Mouse (Mus musculus) forebrain, embryonic 14.5 days (tissue): ENCODE results near the gene Pdxdc1. TPM values are rescaled to one million over a fixed set of nuclear protein-coding genes. Genes with fewer than 3 reads are reported as not detected.

Experiments
- ATAC-seq: fragments of 200-750 bp; cut with Nextera tagmentation; 2 replicates; pipeline ENCODE4 v1.8.0; 2017; ENCODE audit warnings: mild to moderate bottlenecking, moderate library complexity
- DNase-seq: peaks from one replicate; pipeline ENCODE4 v3.0.0-alpha.2; 2015; ENCODE audit warnings: low spot score
- H3K27ac ChIP-seq: fragments of 300-500 bp; sonication (generic); 2 replicates; pipeline ENCODE4 v1.5.1; 2014; ENCODE audit warnings: low read depth, mild to moderate bottlenecking, control low read depth, low read length, moderate library complexity
- H3K27me3 ChIP-seq: fragments of 300-500 bp; sonication (generic); replicated peaks from 2 replicates; pipeline ENCODE4 v1.6.1; 2014; ENCODE audit warnings: low read length, control low read depth, mixed read lengths; ENCODE audit not compliant: control insufficient read depth, insufficient read depth
- H3K36me3 ChIP-seq: fragments of 300-500 bp; sonication (generic); 2 replicates; pipeline ENCODE4 v1.6.1; 2014; ENCODE audit warnings: low read length, control low read depth; ENCODE audit not compliant: control insufficient read depth, insufficient read depth
- H3K4me1 ChIP-seq: fragments of 300-500 bp; sonication (generic); 2 replicates; pipeline ENCODE4 v1.6.1; 2014; ENCODE audit warnings: antibody characterized with exemption, low read length, control low read depth; ENCODE audit not compliant: control insufficient read depth, insufficient read depth
- H3K4me2 ChIP-seq: fragments of 300-500 bp; sonication (generic); 2 replicates; pipeline ENCODE4 v1.6.1; 2014; ENCODE audit warnings: mild to moderate bottlenecking, control low read depth, low read length
- H3K4me3 ChIP-seq: fragments of 300-500 bp; sonication (generic); 2 replicates; pipeline ENCODE4 v1.5.1; 2014; ENCODE audit warnings: low read depth, low read length, control low read depth
- H3K9ac ChIP-seq: fragments of 300-500 bp; sonication (generic); 2 replicates; pipeline ENCODE4 v1.6.1; 2014; ENCODE audit warnings: mild to moderate bottlenecking, low read length, control low read depth, moderate library complexity
- H3K9me3 ChIP-seq: fragments of 300-500 bp; sonication (generic); replicated peaks from 2 replicates; pipeline ENCODE4 v1.6.1; 2016; ENCODE audit warnings: low read length, control low read depth, mixed read lengths; ENCODE audit not compliant: control insufficient read depth
- WGBS: fragments of 180-500 bp; shearing (Covaris S2); extraction: QIAGEN DNeasy Blood & Tissue Kit; methylation state at CpG from one replicate; pipeline ENCODE4 v1.1.7; 2014; 5-methylcytosine and 5-hydroxymethylcytosine counted together
- polyA plus RNA-seq: library from polyadenylated mRNA; unstranded; fragments of >200 nt; fragmentation: Nextera tagmentation; extraction: Ambion mirVana; gene quantifications from 2 replicates; pipeline ENCODE4 v1.2.1, GENCODE M21; 2014

Pdxdc1 gene
- polyA plus RNA-seq, 1 experiment from 2014 or later = 62.2 TPM

- no peak for DNase-seq
- Histone ChIP-seq H3K4me2 (no peak overlapping the region), H3K27ac (no peak overlapping the region), H3K9ac (no peak overlapping the region), H3K9me3 (no peaks in the 10 kb centered on the region), H3K36me3 (peaks cover 79% of the 10 kb centered on the region), H3K4me1 (no peaks in the 10 kb centered on the region), H3K27me3 (no peaks in the 10 kb centered on the region), H3K4me3 (no peak overlapping the region)
- whole genome bisulfite sequencing = 92% methylated on average over 7 of the region's 7 CpGs
- no peak for ATAC-seq
Observed at GRCm38 (mm10) chr16:13840056-13840455, 62.9 kb downstream of the Pdxdc1 start.

GRCm38 (mm10) chr16:13834382-13834781 is 68.5 kb downstream of the Pdxdc1 start:
- no peaks in the 10 kb centered on the region for H3K9me3 ChIP-seq
- 95% methylated on average over 5 of the region's 5 CpGs for WGBS
- no peak overlapping the region for H3K9ac ChIP-seq
- no peak for DNase-seq
- no peak overlapping the region for H3K4me2 ChIP-seq
- H3K4me1 ChIP-seq = no peaks in the 10 kb centered on the region
- H3K4me3 ChIP-seq = no peak overlapping the region
- H3K36me3 ChIP-seq = peaks cover 97% of the 10 kb centered on the region
- no peaks in the 10 kb centered on the region for H3K27me3 ChIP-seq
- H3K27ac ChIP-seq = no peak overlapping the region
- ATAC-seq = no peak

- peaks cover 97% of the 10 kb centered on the region for H3K36me3 ChIP-seq
- H3K9me3 ChIP-seq = no peaks in the 10 kb centered on the region
- H3K9ac ChIP-seq = no peak overlapping the region
- no peak overlapping the region for H3K27ac ChIP-seq
- H3K27me3 ChIP-seq = no peaks in the 10 kb centered on the region
- 88% methylated on average over 5 of the region's 5 CpGs for whole genome bisulfite sequencing
- ATAC-seq (no peak), DNase-seq (no peak)
- H3K4me1 ChIP-seq = no peaks in the 10 kb centered on the region
- no peak overlapping the region for H3K4me2 ChIP-seq
- H3K4me3 ChIP-seq = no peak overlapping the region
Observed at GRCm38 (mm10) chr16:13831606-13832005, 71.3 kb downstream of the Pdxdc1 start.

- Histone ChIP-seq H3K27me3 (no peaks in the 10 kb centered on the region), H3K4me2 (no peak overlapping the region), H3K27ac (no peak overlapping the region), H3K4me3 (no peak overlapping the region), H3K9me3 (no peaks in the 10 kb centered on the region), H3K4me1 (no peaks in the 10 kb centered on the region), H3K9ac (no peak overlapping the region), H3K36me3 (peaks cover 85% of the 10 kb centered on the region)
- WGBS = 90% methylated on average over 10 of the region's 10 CpGs
- DNase-seq (no peak), ATAC-seq (no peak)
Observed at GRCm38 (mm10) chr16:13830444-13830843, 72.5 kb downstream of the Pdxdc1 start.

DNA sequence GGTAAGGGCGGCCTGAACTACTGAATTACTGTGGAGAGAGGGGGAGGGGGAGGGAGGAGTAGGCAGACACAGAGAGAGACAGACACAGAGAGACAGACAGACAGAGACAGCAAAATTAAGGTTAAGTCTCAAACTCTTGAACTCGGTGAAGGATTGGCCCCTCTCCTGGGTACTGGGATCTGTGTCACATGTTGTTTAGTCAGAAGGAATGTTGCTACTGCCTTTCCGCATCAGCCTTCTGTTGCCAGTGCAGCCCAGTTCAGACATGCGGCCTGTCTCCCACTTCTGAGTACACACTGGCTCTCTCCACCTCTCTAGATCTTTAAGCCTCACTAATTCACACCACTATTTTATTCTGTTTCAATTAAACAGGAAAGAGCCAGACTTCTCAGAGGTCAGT is 76.4 kb downstream of the Pdxdc1 start:
- Histone ChIP-seq H3K9ac (no peak overlapping the region), H3K4me1 (no peaks in the 10 kb centered on the region), H3K9me3 (no peaks in the 10 kb centered on the region), H3K4me2 (no peak overlapping the region), H3K27me3 (no peaks in the 10 kb centered on the region), H3K27ac (no peak overlapping the region), H3K36me3 (peaks cover 47% of the 10 kb centered on the region), H3K4me3 (no peak overlapping the region)
- ATAC-seq = no peak
- WGBS = 88% methylated on average over 4 of the region's 4 CpGs
- no peak for DNase-seq

DNA sequence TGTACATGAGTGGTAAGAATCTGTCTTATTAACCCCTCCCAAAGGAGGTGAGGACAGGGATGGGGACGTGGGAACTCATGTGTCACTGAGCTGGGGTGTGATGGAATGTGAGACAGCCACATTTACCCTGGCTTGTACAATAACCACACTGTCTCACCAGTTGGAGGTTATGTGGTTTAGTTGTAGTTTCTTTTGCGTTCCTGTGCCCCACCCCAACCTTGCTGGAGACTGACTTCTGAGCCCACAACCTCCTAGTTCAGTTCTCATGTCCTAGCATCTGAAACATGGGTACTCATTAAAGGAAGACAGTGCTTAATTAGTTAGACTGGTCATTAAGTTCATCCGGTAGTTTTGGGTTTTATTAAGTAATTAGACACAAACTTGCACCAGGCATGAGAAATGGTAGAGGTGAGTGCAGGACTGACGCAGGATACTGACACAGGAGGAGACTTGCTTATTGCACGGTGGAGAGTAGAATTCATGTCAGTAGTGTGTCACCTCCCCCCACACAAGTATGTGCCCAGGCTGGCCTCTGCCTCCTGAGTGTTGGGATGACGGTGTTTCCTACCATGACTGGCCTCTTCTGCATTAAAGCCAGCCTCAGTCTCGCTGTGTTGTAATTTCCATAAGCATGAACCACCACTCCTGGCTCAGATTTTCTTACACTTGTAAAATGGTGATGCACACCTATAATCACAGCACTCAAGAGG is 77.0 kb downstream of the Pdxdc1 start:
- ATAC-seq (no peak), DNase-seq (no peak)
- H3K4me2 ChIP-seq = no peak overlapping the region
- WGBS = 85% methylated on average over 7 of the region's 7 CpGs
- H3K27ac ChIP-seq = no peak overlapping the region
- no peaks in the 10 kb centered on the region for H3K9me3 ChIP-seq
- no peak overlapping the region for H3K9ac ChIP-seq
- no peaks in the 10 kb centered on the region; the same call in 1 of the 2 replicates for H3K4me1 ChIP-seq
- peaks cover 42% of the 10 kb centered on the region for H3K36me3 ChIP-seq
- no peaks in the 10 kb centered on the region for H3K27me3 ChIP-seq
- no peak overlapping the region for H3K4me3 ChIP-seq

GRCm38 (mm10) chr16:13820771-13821170 is 82.2 kb downstream of the Pdxdc1 start:
- Histone ChIP-seq H3K27ac (no peak overlapping the region), H3K4me3 (no peak overlapping the region), H3K9ac (no peak overlapping the region), H3K9me3 (no peaks in the 10 kb centered on the region), H3K36me3 (peaks cover 5% of the 10 kb centered on the region; the same call in 1 of the 2 replicates), H3K27me3 (no peaks in the 10 kb centered on the region), H3K4me1 (peaks cover 8% of the 10 kb centered on the region), H3K4me2 (peak overlapping the region; percentile 73; the same call in 1 of the 2 replicates)
- ATAC-seq (no peak), DNase-seq (no peak)
- 91% methylated on average over 5 of the region's 5 CpGs for WGBS

GRCm38 (mm10) chr16:13819806-13820500 is 83.0 kb downstream of the Pdxdc1 start:
- no peaks in the 10 kb centered on the region for H3K27me3 ChIP-seq
- H3K4me1 ChIP-seq = peaks cover 8% of the 10 kb centered on the region
- H3K9me3 ChIP-seq = no peaks in the 10 kb centered on the region
- ATAC-seq (no peak; the same call in 1 of the 2 replicates), DNase-seq (peak; percentile 36)
- H3K4me3 ChIP-seq = peak overlapping the region; percentile 81
- peak overlapping the region; percentile 95 for H3K27ac ChIP-seq
- H3K4me2 ChIP-seq = peak overlapping the region; percentile 73
- peak overlapping the region; percentile 91 for H3K9ac ChIP-seq
- peaks cover 13% of the 10 kb centered on the region for H3K36me3 ChIP-seq
- 42% methylated on average over 12 of the region's 12 CpGs for WGBS

DNA sequence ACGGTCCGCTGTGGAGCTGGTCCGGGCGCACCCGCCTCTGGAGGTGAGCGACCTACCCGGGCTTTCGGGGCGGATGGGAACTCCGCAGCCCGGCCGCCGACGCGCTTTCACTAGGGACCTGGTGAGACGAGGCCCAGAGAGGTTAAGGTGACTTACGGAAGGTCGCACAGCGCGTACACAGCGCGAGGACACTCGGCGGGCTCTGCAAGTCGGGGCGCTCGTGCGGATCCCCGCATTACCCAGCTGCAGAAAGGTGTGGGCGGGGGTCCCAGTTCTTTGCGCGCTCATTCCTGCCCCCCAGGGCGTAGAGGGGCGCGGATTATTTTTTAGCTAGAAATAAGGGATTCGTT is 83.6 kb downstream of the Pdxdc1 start:
- Histone ChIP-seq H3K27ac (peak overlapping the region; percentile 95), H3K36me3 (peaks cover 19% of the 10 kb centered on the region), H3K9me3 (no peaks in the 10 kb centered on the region), H3K27me3 (no peaks in the 10 kb centered on the region), H3K9ac (peak overlapping the region; percentile 91), H3K4me1 (peaks cover 8% of the 10 kb centered on the region), H3K4me3 (peak overlapping the region; percentile 81), H3K4me2 (peak overlapping the region; percentile 73)
- no peak; the same call in 1 of the 2 replicates for ATAC-seq
- WGBS = 0% methylated on average over 36 of the region's 36 CpGs
- no peak for DNase-seq
